Mouse (Mus musculus) liver, embryonic 16.5 days (tissue): ENCODE measurements around the gene Cyb5r4. TPM values are rescaled to one million over a fixed set of nuclear protein-coding genes. Genes with fewer than 3 reads are reported as not detected.
"Not testable (repeated sequence)": the region's sequence is repeated elsewhere in the genome, so short reads cannot be mapped to it uniquely, and the experiment has no call there.

ENCODE experiments used
- ATAC-seq: fragments of 200-750 bp; cut with Nextera tagmentation; 2 replicates; pipeline ENCODE4 v1.8.0; 2017; ENCODE audit warnings: low read depth, mild to moderate bottlenecking, moderate number of reproducible peaks, moderate library complexity
- H3K27ac ChIP-seq: fragments of 300-500 bp; sonication (generic); 2 replicates; pipeline ENCODE4 v1.5.1; 2014; ENCODE audit warnings: mild to moderate bottlenecking, low read length
- H3K27me3 ChIP-seq: fragments of 300-500 bp; sonication (generic); 2 replicates; pipeline ENCODE4 v1.6.1; 2014; ENCODE audit warnings: low read depth, low read length, mixed read lengths; ENCODE audit not compliant: control insufficient read depth, insufficient read depth
- H3K36me3 ChIP-seq: fragments of 300-500 bp; sonication (generic); 2 replicates; pipeline ENCODE4 v1.6.1; 2014; ENCODE audit warnings: mild to moderate bottlenecking; ENCODE audit not compliant: control insufficient read depth, insufficient read depth
- H3K4me1 ChIP-seq: fragments of 300-500 bp; sonication (generic); 2 replicates; pipeline ENCODE4 v1.6.1; 2014; ENCODE audit warnings: low read depth, low read length, mixed read lengths; ENCODE audit not compliant: control insufficient read depth
- H3K4me2 ChIP-seq: fragments of 300-500 bp; sonication (generic); 2 replicates; pipeline ENCODE4 v1.6.1; 2014; ENCODE audit warnings: low read depth, low read length, mixed read lengths
- H3K4me3 ChIP-seq: fragments of 300-500 bp; sonication (generic); 2 replicates; pipeline ENCODE4 v1.5.1; 2014; ENCODE audit warnings: low read depth, mild to moderate bottlenecking, low read length
- H3K9ac ChIP-seq: fragments of 300-500 bp; sonication (generic); 2 replicates; pipeline ENCODE4 v1.6.1; 2014; ENCODE audit warnings: low read depth, low read length
- H3K9me3 ChIP-seq: fragments of 300-500 bp; sonication (generic); replicated peaks from 2 replicates; pipeline ENCODE4 v1.6.1; 2016; ENCODE audit warnings: low read length; ENCODE audit not compliant: control insufficient read depth
- WGBS: fragments of 180-500 bp; shearing (Covaris S2); extraction: QIAGEN DNeasy Blood & Tissue Kit; methylation state at CpG from one replicate; pipeline ENCODE4 v1.1.7; 2014; ENCODE audit not compliant: insufficient replicate concordance; 5-methylcytosine and 5-hydroxymethylcytosine counted together
- polyA plus RNA-seq: library from polyadenylated mRNA; unstranded; fragments of >200 nt; fragmentation: Nextera tagmentation; extraction: Ambion mirVana; gene quantifications from 2 replicates; pipeline ENCODE4 v1.2.1, GENCODE M21; 2015

Cyb5r4 gene
- polyA plus RNA-seq, 1 experiment from 2014 or later: 30.8 TPM

- H3K4me1 ChIP-seq: no peaks in the 10 kb centered on the region
- H3K36me3 ChIP-seq: no peaks in the 10 kb centered on the region
- no peak overlapping the region for H3K9ac ChIP-seq
- H3K9me3 ChIP-seq: no peaks in the 10 kb centered on the region
- H3K4me2 ChIP-seq: no peak overlapping the region
- H3K27ac ChIP-seq: no peak overlapping the region
- no peak overlapping the region for H3K4me3 ChIP-seq
- H3K27me3 ChIP-seq: no peaks in the 10 kb centered on the region
- no peak for ATAC-seq
- 48% methylated on average over 6 of the region's 6 CpGs for WGBS
These were observed 93.7 kb downstream of the Cyb5r4 start for GRCm38 (mm10) chr9:87115456-87115931.

- ATAC-seq: no peak
- H3K4me2 ChIP-seq: no peak overlapping the region
- no peaks in the 10 kb centered on the region for H3K27me3 ChIP-seq
- 71% methylated on average over 1 of the region's 1 CpGs for WGBS
- no peak overlapping the region for H3K4me3 ChIP-seq
- no peak overlapping the region for H3K27ac ChIP-seq
- H3K9me3 ChIP-seq: no peaks in the 10 kb centered on the region
- H3K36me3 ChIP-seq: no peaks in the 10 kb centered on the region
- no peak overlapping the region for H3K9ac ChIP-seq
- H3K4me1 ChIP-seq: no peaks in the 10 kb centered on the region
These were observed 94.2 kb downstream of the Cyb5r4 start for GRCm38 (mm10) chr9:87115978-87116377.

- Histone ChIP-seq H3K27ac (no peak overlapping the region), H3K4me3 (no peak overlapping the region), H3K9me3 (no peaks in the 10 kb centered on the region), H3K4me2 (no peak overlapping the region), H3K36me3 (no peaks in the 10 kb centered on the region), H3K9ac (no peak overlapping the region), H3K27me3 (no peaks in the 10 kb centered on the region), H3K4me1 (no peaks in the 10 kb centered on the region)
- 60% methylated on average over 3 of the region's 3 CpGs for WGBS
- ATAC-seq: no peak
These were observed 97.2 kb downstream of the Cyb5r4 start for GRCm38 (mm10) chr9:87118996-87119395.

GRCm38 (mm10) chr9:87121956-87122493, 100.2 kb downstream of the Cyb5r4 start:
- WGBS: 54% methylated on average over 9 of the region's 9 CpGs
- H3K36me3 ChIP-seq: no peaks in the 10 kb centered on the region
- no peaks in the 10 kb centered on the region for H3K4me1 ChIP-seq
- H3K9ac ChIP-seq: no peak overlapping the region
- H3K4me3 ChIP-seq: no peak overlapping the region
- H3K9me3 ChIP-seq: no peaks in the 10 kb centered on the region
- no peak for ATAC-seq
- no peak overlapping the region for H3K4me2 ChIP-seq
- no peaks in the 10 kb centered on the region for H3K27me3 ChIP-seq
- no peak overlapping the region for H3K27ac ChIP-seq

- not testable (repeated sequence) for ATAC-seq, H3K36me3 ChIP-seq, H3K4me1 ChIP-seq, H3K27me3 ChIP-seq, H3K4me3 ChIP-seq, H3K9me3 ChIP-seq, H3K27ac ChIP-seq, H3K9ac ChIP-seq, H3K4me2 ChIP-seq
- 49% methylated on average over 5 of the region's 6 CpGs for WGBS
These were observed 105.2 kb downstream of the Cyb5r4 start for GRCm38 (mm10) chr9:87127046-87127445.

Other genes starting within 250 kb of the Cyb5r4 start
- 0.12 and 0.20 TPM in 2 replicates for gene Snap91, start 141.4 kb upstream of the Cyb5r4 start, polyA plus RNA-seq
- gene Ripply2, start 6.5 kb upstream of the Cyb5r4 start, polyA plus RNA-seq: not detected in 2 replicates
- not detected in 2 replicates for gene Mrap2, start 122.3 kb downstream of the Cyb5r4 start, polyA plus RNA-seq
- gene Cep162, start 233.5 kb downstream of the Cyb5r4 start, polyA plus RNA-seq: 1.6 and 1.7 TPM in 2 replicates